Mouse (Mus musculus): ENCODE measurements at regions not wholly inside any gene's neighbourhood (a gene's known extent, or its start where the extent isn't known, plus 50 kb on each side); places are given as distances from the start of the nearest gene placed in this dataset.

DNA sequence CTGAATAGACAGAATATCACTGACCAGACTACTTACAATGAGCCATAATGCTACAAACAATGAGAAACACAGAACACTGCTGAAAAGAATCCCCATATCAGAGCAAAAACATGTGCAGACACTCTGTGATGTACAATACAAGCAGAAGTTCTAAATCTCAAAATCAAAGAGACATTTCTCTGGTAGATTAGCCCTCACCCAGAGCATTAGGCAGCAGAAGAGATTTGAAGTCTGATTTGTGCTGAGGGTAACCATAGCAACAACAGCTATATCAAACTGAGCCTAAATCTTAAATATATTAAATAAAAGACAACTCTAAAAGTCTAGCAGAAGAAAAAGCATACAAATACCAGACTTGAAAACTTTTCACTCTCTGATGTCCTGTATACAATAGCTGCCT is 691.5 kb downstream of the 1190002N15Rik start:
- no peak overlapping the region for H3K4me2 ChIP-seq (replicated peaks; ENCODE audit: low read depth, low read length)
- no peaks in the 10 kb centered on the region for H3K36me3 ChIP-seq (ENCODE audit: control insufficient read depth, insufficient read depth, low read length)
- no peak overlapping the region for H3K4me3 ChIP-seq (ENCODE audit: low read depth, low read length)
- no peak overlapping the region for H3K9ac ChIP-seq (ENCODE audit: low read depth, low read length)
- H3K27ac ChIP-seq (ENCODE audit: low read depth, low read length), result no peak overlapping the region
- H3K27me3 ChIP-seq (ENCODE audit: control insufficient read depth, insufficient read depth, low read length), result no peaks in the 10 kb centered on the region
- H3K9me3 ChIP-seq (ENCODE audit: control insufficient read depth, low read length), result no peaks in the 10 kb centered on the region
- no peaks in the 10 kb centered on the region for H3K4me1 ChIP-seq (replicated peaks; ENCODE audit: control insufficient read depth, insufficient read depth, low read length)
- ATAC-seq (ENCODE audit: low FRiP score) (no peak), DNase-seq (ENCODE audit: low spot score) (no peak)

DNA sequence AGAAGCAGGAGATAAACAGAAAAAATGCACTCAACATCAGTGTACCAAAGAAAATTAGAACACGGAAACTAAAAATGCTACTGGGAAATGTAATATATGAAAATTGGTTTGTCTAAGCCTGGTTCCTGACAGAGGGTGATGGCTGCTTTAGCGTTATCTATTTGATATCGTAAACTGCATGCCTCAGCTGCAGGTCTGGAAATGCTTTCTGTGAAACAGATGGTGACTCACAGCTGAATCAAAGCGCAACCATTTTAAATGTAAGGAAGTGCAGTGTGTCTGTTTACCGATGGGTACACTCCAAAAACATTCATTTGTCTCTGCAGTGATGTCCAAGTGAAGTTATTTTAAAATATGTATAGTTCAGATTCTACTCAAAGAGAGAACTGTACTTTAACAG is 694.0 kb downstream of the 1190002N15Rik start:
- 89% methylated on average over 5 of the region's 5 CpGs for WGBS
- DNase-seq (ENCODE audit: low spot score) (no peak), ATAC-seq (ENCODE audit: low FRiP score) (no peak)
- no peaks in the 10 kb centered on the region for H3K27me3 ChIP-seq (ENCODE audit: control insufficient read depth, insufficient read depth, low read length)
- H3K36me3 ChIP-seq (ENCODE audit: control insufficient read depth, insufficient read depth, low read length), result no peaks in the 10 kb centered on the region
- no peaks in the 10 kb centered on the region for H3K4me1 ChIP-seq (replicated peaks; ENCODE audit: control insufficient read depth, insufficient read depth, low read length)
- H3K9me3 ChIP-seq (ENCODE audit: control insufficient read depth, low read length), result no peaks in the 10 kb centered on the region
- no peak overlapping the region for H3K4me3 ChIP-seq (ENCODE audit: low read depth, low read length)
- no peak overlapping the region for H3K4me2 ChIP-seq (replicated peaks; ENCODE audit: low read depth, low read length)
- H3K9ac ChIP-seq (ENCODE audit: low read depth, low read length), result no peak overlapping the region
- no peak overlapping the region for H3K27ac ChIP-seq (ENCODE audit: low read depth, low read length)
